Mouse (Mus musculus): ENCODE data around the gene Rhd. TPM values are rescaled to one million over a fixed set of nuclear protein-coding genes. Genes with fewer than 3 reads are reported as not detected.
A peak's percentile ranks its signal among the peaks of the same experiment; 100 is the strongest.
"Not testable (repeated sequence)": the region's sequence is repeated elsewhere in the genome, so short reads cannot be mapped to it uniquely, and the experiment has no call there.

Rhd gene
- polyA plus RNA-seq, 1 experiment from 2014 or later, result 1.3 TPM

DNA sequence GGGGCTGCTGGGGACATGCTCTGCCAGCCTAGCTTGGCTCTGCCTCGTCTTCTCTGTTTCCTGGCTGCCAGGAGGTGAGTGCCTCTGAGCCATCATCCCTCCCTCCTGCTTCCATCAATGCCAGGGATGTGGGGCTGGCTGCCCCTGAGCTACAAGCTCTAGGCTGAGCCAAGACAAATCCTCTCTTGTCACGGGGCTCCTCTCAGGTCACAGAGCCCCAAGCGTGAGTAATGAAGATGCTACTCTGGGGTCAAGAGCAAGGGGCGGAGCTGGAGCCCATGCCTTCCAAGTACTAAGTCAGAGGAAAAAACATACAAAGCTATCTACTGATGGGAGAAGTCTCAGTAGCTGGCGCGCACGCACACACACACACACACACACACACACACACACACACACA lies 38.7 kb downstream of the Rhd start:
- peaks cover 60% of the 10 kb centered on the region for H3K36me3 ChIP-seq (ENCODE audit: control insufficient read depth, insufficient read depth, low read length)
- H3K4me2 ChIP-seq (ENCODE audit: low read length), result no peak overlapping the region
- ATAC-seq, result no peak
- no peaks in the 10 kb centered on the region for H3K9me3 ChIP-seq (replicated peaks; ENCODE audit: control insufficient read depth, low read length, poor library complexity, severe bottlenecking)
- 81% methylated on average over 7 of the region's 7 CpGs for WGBS
- no peaks in the 10 kb centered on the region for H3K4me1 ChIP-seq (ENCODE audit: control insufficient read depth, insufficient read depth, low read length)
- no peak overlapping the region for H3K27ac ChIP-seq (ENCODE audit: low read length)
- no peak overlapping the region for H3K9ac ChIP-seq (ENCODE audit: low read depth, low read length)
- H3K4me3 ChIP-seq (ENCODE audit: low read depth, low read length), result no peak overlapping the region
- no peaks in the 10 kb centered on the region for H3K27me3 ChIP-seq (ENCODE audit: control insufficient read depth, insufficient read depth, low read depth, low read length)

DNA sequence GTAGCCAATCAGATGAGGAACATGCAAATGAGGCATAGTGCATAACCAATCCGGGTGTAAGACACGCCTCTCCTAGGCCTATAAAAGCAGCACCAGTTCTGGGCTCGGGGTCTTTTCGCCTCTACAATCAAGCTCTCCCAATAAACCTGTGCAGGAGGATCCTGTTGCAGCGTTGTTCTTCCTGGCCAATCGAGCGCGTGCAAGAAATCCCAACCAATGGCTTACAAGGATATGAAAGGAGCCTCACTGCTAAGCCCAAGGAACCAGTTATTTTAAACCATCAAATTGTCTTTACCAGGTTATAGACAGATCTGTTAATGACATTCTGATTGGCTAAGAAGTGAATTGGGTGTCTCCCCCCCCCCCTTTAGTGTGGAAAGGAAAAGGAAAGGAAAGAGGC lies 47.1 kb downstream of the Rhd start:
- WGBS, result 95% methylated on average over 6 of the region's 8 CpGs
- H3K4me1 ChIP-seq (ENCODE audit: control insufficient read depth, insufficient read depth, low read length); H3K4me2 ChIP-seq (ENCODE audit: low read length); ATAC-seq; H3K9ac ChIP-seq (ENCODE audit: low read depth, low read length); H3K4me3 ChIP-seq (ENCODE audit: low read depth, low read length); H3K27me3 ChIP-seq (ENCODE audit: control insufficient read depth, insufficient read depth, low read depth, low read length); H3K9me3 ChIP-seq (replicated peaks; ENCODE audit: control insufficient read depth, low read length, poor library complexity, severe bottlenecking); H3K27ac ChIP-seq (ENCODE audit: low read length): not testable (repeated sequence)
- H3K36me3 ChIP-seq (ENCODE audit: control insufficient read depth, insufficient read depth, low read length), result peaks cover 14% of the 10 kb centered on the region

DNA sequence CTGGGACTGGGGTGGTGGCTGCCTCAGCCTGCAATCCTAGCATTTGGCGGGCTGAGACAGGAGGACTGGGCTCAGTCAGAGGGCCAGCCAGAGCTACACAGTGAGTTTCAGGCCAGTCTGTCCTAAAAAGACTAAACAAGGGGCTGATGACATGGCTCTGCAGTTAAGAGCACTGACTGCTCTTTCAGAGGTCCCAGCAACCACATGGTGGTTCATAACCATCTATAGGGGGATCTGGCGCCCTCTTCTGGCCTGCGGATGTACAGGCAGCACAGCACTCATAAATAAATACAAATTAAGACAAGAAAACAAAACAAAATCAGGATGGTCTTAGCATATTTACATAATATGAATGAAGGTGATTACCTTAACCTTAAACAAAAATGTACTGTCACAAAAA lies 49.1 kb downstream of the Rhd start:
- no peaks in the 10 kb centered on the region for H3K27me3 ChIP-seq (ENCODE audit: control insufficient read depth, insufficient read depth, low read depth, low read length)
- peak overlapping the region; percentile 79; the same call in 1 of the 2 replicates for H3K4me3 ChIP-seq (ENCODE audit: low read depth, low read length)
- H3K4me2 ChIP-seq (ENCODE audit: low read length), result peak overlapping the region; percentile 53
- no peak for ATAC-seq
- peaks cover 10% of the 10 kb centered on the region for H3K36me3 ChIP-seq (ENCODE audit: control insufficient read depth, insufficient read depth, low read length)
- H3K9ac ChIP-seq (ENCODE audit: low read depth, low read length), result no peak overlapping the region
- 31% methylated on average over 3 of the region's 3 CpGs for WGBS
- H3K27ac ChIP-seq (ENCODE audit: low read length), result no peak overlapping the region
- peaks cover 9% of the 10 kb centered on the region for H3K4me1 ChIP-seq (ENCODE audit: control insufficient read depth, insufficient read depth, low read length)
- no peaks in the 10 kb centered on the region for H3K9me3 ChIP-seq (replicated peaks; ENCODE audit: control insufficient read depth, low read length, poor library complexity, severe bottlenecking)

DNA sequence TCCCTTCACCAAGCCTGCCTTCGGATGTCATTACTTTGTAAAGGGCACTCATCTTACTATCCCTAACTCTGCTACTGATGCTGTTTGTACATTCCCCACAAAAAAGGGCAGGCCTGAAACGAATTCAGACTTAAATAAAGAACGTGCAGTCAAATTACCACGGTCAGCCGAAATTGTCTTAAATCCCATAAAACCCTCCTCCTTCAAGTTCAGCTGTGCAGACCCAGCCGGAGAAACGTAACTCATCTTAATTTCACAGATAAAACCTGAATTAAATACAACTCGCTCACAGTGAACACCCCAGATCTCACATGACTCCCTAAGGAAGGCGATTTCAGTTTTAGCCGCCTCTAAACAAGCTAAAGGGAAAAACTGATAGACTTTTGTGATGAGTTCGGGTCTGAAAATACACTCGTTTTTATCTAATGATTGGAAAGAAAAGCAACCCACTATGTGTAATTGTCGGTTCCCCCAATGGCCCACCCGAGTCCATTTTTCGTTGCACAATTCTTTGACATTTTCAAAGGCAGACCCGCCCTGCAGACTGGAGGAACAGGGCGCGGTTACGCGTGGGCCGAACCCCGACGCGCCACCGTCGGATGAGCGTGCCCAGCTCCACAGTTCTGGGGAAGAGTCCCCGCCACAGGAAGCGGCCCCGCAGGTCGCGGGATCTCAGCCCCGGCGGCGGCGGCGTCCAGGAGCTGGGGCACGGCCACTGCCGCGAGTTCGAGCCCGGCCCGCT lies 50.0 kb downstream of the Rhd start:
- Histone ChIP-seq H3K27me3 (ENCODE audit: control insufficient read depth, insufficient read depth, low read depth, low read length) (no peaks in the 10 kb centered on the region), H3K9ac (ENCODE audit: low read depth, low read length) (peak overlapping the region; percentile 92), H3K4me1 (ENCODE audit: control insufficient read depth, insufficient read depth, low read length) (peaks cover 9% of the 10 kb centered on the region), H3K4me2 (ENCODE audit: low read length) (peak overlapping the region; percentile 53), H3K36me3 (ENCODE audit: control insufficient read depth, insufficient read depth, low read length) (peaks cover 2% of the 10 kb centered on the region; the same call in 1 of the 2 replicates), H3K4me3 (ENCODE audit: low read depth, low read length) (peak overlapping the region; percentile 79), H3K27ac (ENCODE audit: low read length) (peak overlapping the region; percentile 89), H3K9me3 (replicated peaks; ENCODE audit: control insufficient read depth, low read length, poor library complexity, severe bottlenecking) (no peaks in the 10 kb centered on the region)
- under 1% methylated on average over 43 of the region's 43 CpGs for WGBS
- ATAC-seq, result peak; percentile 77

DNA sequence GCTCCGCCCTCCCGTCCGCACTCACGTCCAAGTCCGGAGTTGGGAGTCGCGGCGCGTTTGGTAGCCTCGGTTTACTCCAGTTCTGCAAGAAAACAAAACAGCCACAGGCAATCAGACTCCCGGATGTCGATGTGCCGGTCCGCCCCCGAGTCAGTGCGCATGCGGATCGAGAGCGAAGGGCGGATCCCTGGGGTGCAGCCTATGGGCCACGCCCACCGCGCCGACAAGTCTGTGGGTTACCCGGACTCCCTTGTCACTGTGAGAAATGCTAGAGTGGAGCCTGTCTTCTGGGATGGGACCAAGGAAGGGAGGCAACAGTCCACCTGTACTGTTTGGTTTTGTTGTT lies 50.5 kb downstream of the Rhd start, which contains the start of gene Tmem50a:
Gene Tmem50a (minus strand): TSS at position 161 of the 346 bp plus-strand sequence.
- under 1% methylated on average over 24 of the region's 25 CpGs for WGBS

DNA sequence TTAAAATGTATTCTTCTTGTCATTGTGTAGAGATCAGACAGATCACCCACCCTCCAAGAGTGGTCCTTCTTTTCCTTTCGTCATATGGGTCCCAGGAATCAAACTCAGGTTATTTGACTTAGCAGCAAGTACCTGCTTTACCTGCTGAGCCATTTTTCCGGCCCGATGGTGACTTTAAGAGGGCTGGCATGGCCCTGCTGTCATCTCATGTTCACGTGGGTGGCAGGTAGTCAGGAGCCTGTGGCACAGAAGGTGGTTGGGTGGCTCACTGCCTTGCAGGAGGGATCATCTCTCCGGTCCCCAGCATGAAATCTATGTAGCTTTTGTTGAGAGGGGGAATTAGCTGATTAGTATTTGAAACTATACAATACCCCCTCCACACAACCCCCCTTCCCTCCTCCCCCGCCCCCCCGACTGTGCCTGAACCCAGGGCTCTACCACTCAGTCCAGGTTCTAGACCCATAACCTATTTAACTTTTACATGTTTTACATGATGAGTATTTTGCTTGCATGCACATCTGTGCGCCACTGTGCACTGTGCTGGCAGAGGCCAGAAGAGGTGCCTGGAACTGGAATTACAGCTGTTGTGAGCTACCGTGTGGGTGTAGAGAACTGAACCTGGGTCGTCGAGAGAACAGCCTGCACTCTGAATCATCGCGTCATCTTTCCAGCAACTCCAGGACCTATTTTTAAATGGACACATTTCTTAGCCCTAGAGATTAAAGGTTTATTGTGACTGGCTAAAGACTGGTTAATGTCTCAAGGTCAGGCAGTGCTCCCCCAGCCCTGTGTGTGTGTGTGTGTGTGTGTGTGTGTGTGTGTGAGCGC lies 51.1 kb downstream of the Rhd start:
- Histone ChIP-seq H3K9me3 (replicated peaks; ENCODE audit: control insufficient read depth, low read length, poor library complexity, severe bottlenecking) (no peaks in the 10 kb centered on the region), H3K9ac (ENCODE audit: low read depth, low read length) (peak overlapping the region; percentile 92), H3K4me2 (ENCODE audit: low read length) (peak overlapping the region; percentile 53), H3K36me3 (ENCODE audit: control insufficient read depth, insufficient read depth, low read length) (no peaks in the 10 kb centered on the region), H3K27ac (ENCODE audit: low read length) (peak overlapping the region; percentile 89), H3K4me3 (ENCODE audit: low read depth, low read length) (peak overlapping the region; percentile 79), H3K27me3 (ENCODE audit: control insufficient read depth, insufficient read depth, low read depth, low read length) (no peaks in the 10 kb centered on the region), H3K4me1 (ENCODE audit: control insufficient read depth, insufficient read depth, low read length) (peaks cover 9% of the 10 kb centered on the region)
- ATAC-seq, result peak; percentile 54
- 59% methylated on average over 14 of the region's 14 CpGs for WGBS

More for the DNA sequence above, 50.5 kb downstream of the Rhd start, which contains the start of gene Tmem50a:
- Histone ChIP-seq H3K4me3 (ENCODE audit: low read depth, low read length) (peak within 1 kb of the TSS; percentile 79), H3K27me3 (ENCODE audit: control insufficient read depth, insufficient read depth, low read depth, low read length) (no peaks in the 10 kb centered on the region), H3K36me3 (ENCODE audit: control insufficient read depth, insufficient read depth, low read length) (no peaks in the 10 kb centered on the region), H3K9me3 (replicated peaks; ENCODE audit: control insufficient read depth, low read length, poor library complexity, severe bottlenecking) (no peaks in the 10 kb centered on the region), H3K27ac (ENCODE audit: low read length) (peak within 1 kb of the TSS; percentile 89), H3K9ac (ENCODE audit: low read depth, low read length) (peak within 1 kb of the TSS; percentile 92), H3K4me2 (ENCODE audit: low read length) (peak within 1 kb of the TSS; percentile 53), H3K4me1 (ENCODE audit: control insufficient read depth, insufficient read depth, low read length) (peaks cover 9% of the 10 kb centered on the region)
- peak; percentile 91 for ATAC-seq

DNA sequence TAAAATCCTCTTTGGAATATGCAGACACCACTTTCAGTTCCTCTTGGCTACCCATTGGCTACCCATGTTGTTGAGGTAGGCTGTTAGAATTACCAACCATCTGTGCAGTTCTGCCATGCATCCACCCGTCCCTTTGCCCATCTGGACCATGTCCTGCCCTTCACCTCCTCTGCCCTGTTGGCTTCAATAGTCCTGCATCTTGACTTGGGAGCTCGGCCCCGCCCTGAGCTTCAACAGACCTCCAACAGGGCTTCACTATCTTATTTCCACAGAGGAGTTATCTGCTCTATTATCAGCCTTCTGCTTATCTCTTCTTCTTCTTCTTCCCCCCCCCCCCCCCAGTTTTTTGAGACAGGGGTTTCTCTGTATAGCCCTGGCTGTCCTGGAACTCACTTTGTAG lies 52.9 kb downstream of the Rhd start:
- ATAC-seq, result no peak
- Histone ChIP-seq H3K4me1 (ENCODE audit: control insufficient read depth, insufficient read depth, low read length) (peaks cover 9% of the 10 kb centered on the region), H3K27ac (ENCODE audit: low read length) (no peak overlapping the region), H3K36me3 (ENCODE audit: control insufficient read depth, insufficient read depth, low read length) (no peaks in the 10 kb centered on the region), H3K27me3 (ENCODE audit: control insufficient read depth, insufficient read depth, low read depth, low read length) (no peaks in the 10 kb centered on the region), H3K4me3 (ENCODE audit: low read depth, low read length) (no peak overlapping the region), H3K9me3 (replicated peaks; ENCODE audit: control insufficient read depth, low read length, poor library complexity, severe bottlenecking) (no peaks in the 10 kb centered on the region), H3K9ac (ENCODE audit: low read depth, low read length) (no peak overlapping the region), H3K4me2 (ENCODE audit: low read length) (no peak overlapping the region)
- 71% methylated on average over 3 of the region's 3 CpGs for WGBS

DNA sequence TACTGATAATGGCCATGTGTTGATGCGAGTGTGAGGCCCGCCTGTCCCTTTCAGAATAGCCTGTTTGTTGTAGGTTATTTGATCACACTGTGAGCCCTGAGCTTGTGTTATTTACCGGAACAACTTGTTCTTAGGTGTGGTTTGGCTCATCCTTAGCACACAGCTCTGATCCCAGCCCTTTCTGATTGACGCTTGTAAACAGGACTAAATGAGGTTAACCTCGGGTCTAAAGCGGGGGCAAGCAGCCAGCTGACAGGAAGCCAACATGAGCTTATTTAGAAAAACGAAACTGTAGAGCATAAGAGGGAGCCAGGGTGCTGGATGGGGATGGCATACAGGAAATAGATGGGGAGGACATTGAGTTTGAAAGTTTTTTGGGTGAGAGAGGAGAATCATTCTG lies 54.0 kb downstream of the Rhd start:
- H3K9ac ChIP-seq (ENCODE audit: low read depth, low read length), result no peak overlapping the region
- peaks cover 8% of the 10 kb centered on the region for H3K4me1 ChIP-seq (ENCODE audit: control insufficient read depth, insufficient read depth, low read length)
- H3K27me3 ChIP-seq (ENCODE audit: control insufficient read depth, insufficient read depth, low read depth, low read length), result no peaks in the 10 kb centered on the region
- H3K36me3 ChIP-seq (ENCODE audit: control insufficient read depth, insufficient read depth, low read length), result no peaks in the 10 kb centered on the region
- H3K4me2 ChIP-seq (ENCODE audit: low read length), result no peak overlapping the region
- H3K4me3 ChIP-seq (ENCODE audit: low read depth, low read length), result no peak overlapping the region
- H3K27ac ChIP-seq (ENCODE audit: low read length), result no peak overlapping the region
- 78% methylated on average over 7 of the region's 7 CpGs for WGBS
- ATAC-seq, result no peak
- no peaks in the 10 kb centered on the region for H3K9me3 ChIP-seq (replicated peaks; ENCODE audit: control insufficient read depth, low read length, poor library complexity, severe bottlenecking)
